16 mouse cellular contexts compared by ENCODE assay signal in genomic region chr11:114847008-114847407, GRCm38 (mm10). TPM values are rescaled to one million over a fixed set of nuclear protein-coding genes. Genes with fewer than 3 reads are reported as not detected.
"Had no signal": no experiment of that assay in that cellular context is flagged by ENCODE, and none has a peak within 500 bp of the region (broad histone marks: within the 10 kb centered on the region; RNA-seq: fewer than 3 reads in every experiment).

No protein-coding gene starts in this region.

- H3K4me2 ChIP-seq: liver, embryonic 13.5 days; lung, embryonic 15.5 days; neural tube, embryonic 15.5 days had no signal

- H3K27ac ChIP-seq: left cerebral cortex, adult 2 months; liver, embryonic 13.5 days; lung, embryonic 15.5 days; neural tube, embryonic 15.5 days; stomach, postnatal 0 days had no signal

- H3K4me3 ChIP-seq: left cerebral cortex, adult 2 months; liver, embryonic 13.5 days; lung, embryonic 15.5 days; myocyte; neural tube, embryonic 15.5 days had no signal

- H3K36me3 ChIP-seq: liver, embryonic 13.5 days; lung, embryonic 15.5 days; neural tube, embryonic 15.5 days had no signal

- H3K9ac ChIP-seq: liver, embryonic 13.5 days; liver, postnatal 0 days; lung, embryonic 15.5 days; neural tube, embryonic 15.5 days had no signal

- DNase-seq: liver; liver, embryonic 13.5 days; liver, postnatal 0 days; midbrain, embryonic 14.5 days; right cerebral cortex, adult 18-20 months; thymus, postnatal 4 days had no signal

- H3K9me3 ChIP-seq: liver, embryonic 13.5 days; lung, embryonic 15.5 days; neural tube, embryonic 15.5 days had no signal

- ATAC-seq: liver, postnatal 0 days had no signal

RNA-seq across cellular contexts. Expression of gene Gprc5c, which starts 3.9 kb away (rescaled TPM):
- total RNA-seq: megakaryocyte-erythroid progenitor cell, adult 5-6 weeks had no signal

RNA-seq across cellular contexts. Expression of gene Gpr142, which starts 48.3 kb away (rescaled TPM):
- total RNA-seq: layer of hippocampus, postnatal 25 days; left cerebral cortex, adult 2 months; left cerebral cortex, postnatal 14 days; megakaryocyte-erythroid progenitor cell, adult 5-6 weeks had no signal
- polyA plus RNA-seq: intestine, embryonic 14.5 days; liver, embryonic 13.5 days; liver, postnatal 0 days; lung, embryonic 15.5 days; midbrain, embryonic 14.5 days; neural tube, embryonic 11.5 days; neural tube, embryonic 15.5 days; stomach, postnatal 0 days had no signal

RNA-seq across cellular contexts. Expression of gene Btbd17, which starts 51.3 kb away (rescaled TPM):
- total RNA-seq: megakaryocyte-erythroid progenitor cell, adult 5-6 weeks had no signal
- polyA plus RNA-seq: liver, postnatal 0 days had no signal
